Mouse (Mus musculus) CH12.LX (cell line): ENCODE measurements at regions not wholly inside any gene's neighbourhood (a gene's known extent, or its start where the extent isn't known, plus 50 kb on each side); places are given as distances from the start of the nearest gene placed in this dataset.
A peak's percentile ranks its signal among the peaks of the same experiment; 100 is the strongest.

Source experiments
- DNase-seq: peaks from one replicate; pipeline ENCODE4 v3.0.0-alpha.2; 2013; ENCODE audit errors: extremely low read depth
- H3K27ac ChIP-seq: 2 replicates; pipeline ENCODE4 v1.5.1; 2012; ENCODE audit warnings: low read depth, mild to moderate bottlenecking, control low read depth, moderate library complexity; ENCODE audit not compliant: insufficient read depth
- H3K27me3 ChIP-seq: replicated peaks from 2 replicates; pipeline ENCODE3; 2012; ENCODE audit warnings: inconsistent platforms
- H3K36me3 ChIP-seq, 2 experiments: replicated peaks in 1 of 2; 2 replicates each; pipeline versions ENCODE3 to v1.6.1; 2012; ENCODE audit warnings: inconsistent platforms in 1 of 2, low read length in 1 of 2, mild to moderate bottlenecking in 1 of 2, mixed read lengths in 1 of 2, moderate library complexity in 1 of 2; ENCODE audit not compliant: control insufficient read depth in 1 of 2, insufficient read depth in 1 of 2
- H3K4me1 ChIP-seq, 2 experiments: 2 replicates each; pipeline ENCODE4 v1.6.1; 2012; ENCODE audit warnings: inconsistent platforms in 1 of 2, moderate library complexity in 1 of 2; ENCODE audit not compliant: insufficient read depth in 2 of 2, control insufficient read depth in 1 of 2
- H3K4me2 ChIP-seq: 2 replicates; pipeline ENCODE4 v1.6.1; 2012; ENCODE audit warnings: low read depth, mild to moderate bottlenecking, control low read depth; ENCODE audit not compliant: poor library complexity, insufficient read depth, severe bottlenecking
- H3K4me3 ChIP-seq, 3 experiments: fragments of 150-350 bp in 1 of 3; sonication (generic) in 1 of 3; replicated peaks in 1 of 3; 2 replicates each; pipeline versions ENCODE3 to v1.5.1; 2011 to 2012; ENCODE audit warnings: low read depth in 2 of 3, low read length in 2 of 3, mild to moderate bottlenecking in 2 of 3, moderate library complexity in 2 of 3, control low read depth in 1 of 3, improper control_type of control experiment in 1 of 3, inconsistent platforms in 1 of 3, mixed read lengths in 1 of 3; ENCODE audit not compliant: poor library complexity in 1 of 3
- H3K79me2 ChIP-seq: replicated peaks from 2 replicates; pipeline ENCODE4 v1.6.1; 2012; ENCODE audit warnings: mild to moderate bottlenecking, moderate library complexity; ENCODE audit not compliant: control insufficient read depth, poor library complexity, insufficient read depth, severe bottlenecking; ENCODE audit errors: extremely low read depth
- H3K9ac ChIP-seq: 2 replicates; pipeline ENCODE4 v1.6.1; 2012; ENCODE audit warnings: low read depth, mild to moderate bottlenecking, control low read depth, moderate library complexity; ENCODE audit not compliant: insufficient read depth
- H3K9me3 ChIP-seq: replicated peaks from 2 replicates; pipeline ENCODE3; 2012; ENCODE audit warnings: low read length, inconsistent platforms, mixed read lengths
- BHLHE40 ChIP-seq: IDR thresholded peaks from 2 replicates; pipeline ENCODE4 v1.6.1; 2011; ENCODE audit warnings: mild to moderate bottlenecking, low read depth, low read length, improper control_type of control experiment
- ELF1 ChIP-seq: IDR thresholded peaks from 2 replicates; pipeline ENCODE4 v1.6.1; 2014; ENCODE audit warnings: low read depth, mild to moderate bottlenecking, inconsistent platforms, low read length, improper control_type of control experiment
- ETS1 ChIP-seq: conservative IDR thresholded peaks from 2 replicates; pipeline ENCODE4 v1.6.1; 2012; ENCODE audit warnings: low read depth, mild to moderate bottlenecking, inconsistent platforms, low read length, improper control_type of control experiment, moderate library complexity
- IRF4 ChIP-seq: IDR thresholded peaks from 2 replicates; pipeline ENCODE4 v1.6.1; 2014; ENCODE audit warnings: low read depth, mild to moderate bottlenecking, inconsistent platforms, low read length, improper control_type of control experiment
- JUN ChIP-seq: IDR thresholded peaks from 2 replicates; pipeline ENCODE4 v1.6.1; 2011; ENCODE audit warnings: low read depth, mild to moderate bottlenecking, low read length, improper control_type of control experiment, moderate library complexity; ENCODE audit not compliant: insufficient read depth
- KAT2A ChIP-seq: IDR thresholded peaks from 2 replicates; pipeline ENCODE4 v1.6.1; 2012; ENCODE audit warnings: low read length, improper control_type of control experiment, inconsistent platforms; ENCODE audit not compliant: insufficient replicate concordance
- MXI1 ChIP-seq: IDR thresholded peaks from 2 replicates; pipeline ENCODE4 v1.6.1; 2011; ENCODE audit warnings: mild to moderate bottlenecking, low read depth, low read length, improper control_type of control experiment
- MYC ChIP-seq: IDR thresholded peaks from 2 replicates; pipeline ENCODE4 v1.6.1; 2011; ENCODE audit warnings: low read depth, mild to moderate bottlenecking, improper control_type of control experiment, low read length
- NRF1 ChIP-seq: IDR thresholded peaks from 2 replicates; pipeline ENCODE4 v1.6.1; 2014; ENCODE audit warnings: low read depth, mild to moderate bottlenecking, inconsistent platforms, low read length, improper control_type of control experiment, moderate library complexity
- PAX5 ChIP-seq: IDR thresholded peaks from 2 replicates; pipeline ENCODE4 v1.6.1; 2012; ENCODE audit warnings: low read length, inconsistent platforms, mixed read lengths
- RAD21 ChIP-seq: IDR thresholded peaks from 2 replicates; pipeline ENCODE4 v1.6.1; 2011; ENCODE audit warnings: low read depth, mild to moderate bottlenecking, low read length, improper control_type of control experiment, moderate library complexity
- ZKSCAN1 ChIP-seq: IDR thresholded peaks from 2 replicates; pipeline ENCODE4 v1.6.1; 2012; ENCODE audit warnings: low read depth, inconsistent platforms, low read length, improper control_type of control experiment, borderline replicate concordance
- ZMIZ1 ChIP-seq: IDR thresholded peaks from 2 replicates; pipeline ENCODE4 v1.6.1; 2012; ENCODE audit warnings: low read depth, mild to moderate bottlenecking, inconsistent platforms, low read length, improper control_type of control experiment
- dilution Hi-C: fragments of 300-500 bp; cut with MboI; formaldehyde crosslinking; loops from 2 replicates; pipeline ENCODE4 v1.14.3; 2020; ENCODE audit warnings: low sequenced_read_pairs; ENCODE audit not compliant: extremely low pct_unique_long_range_greater_than_20kb, extremely low pct_ligation_motif_present
- in situ Hi-C: fragments of 300-500 bp; cut with MboI; formaldehyde crosslinking; loops from 3 replicates; pipeline ENCODE4 v1.14.3; 2019; ENCODE audit warnings: low sequenced_read_pairs, low pct_ligation_motif_present, low pct_unique_long_range_greater_than_20kb, mixed read lengths

DNA sequence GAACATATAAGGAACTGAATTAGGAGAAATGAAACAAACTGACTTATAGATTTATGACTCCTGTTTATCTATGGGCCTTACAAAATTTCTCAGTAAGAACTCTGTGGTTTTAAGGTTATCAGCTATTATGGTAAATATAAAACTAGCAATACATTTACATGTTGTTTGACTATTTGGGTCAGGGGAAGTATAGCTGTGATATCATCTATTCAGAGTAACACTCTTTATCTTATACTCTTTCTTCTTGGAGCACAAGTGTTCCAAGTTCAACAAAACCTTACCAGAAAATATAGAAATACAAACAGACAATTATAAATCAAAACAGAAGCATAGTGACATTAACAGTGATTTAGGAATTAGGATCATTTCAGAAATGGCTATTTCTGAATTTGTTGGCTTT lies 383.6 kb downstream of the Casp12 start:
- in situ Hi-C loops (no loop called here), dilution Hi-C loops (no loop called here)

DNA sequence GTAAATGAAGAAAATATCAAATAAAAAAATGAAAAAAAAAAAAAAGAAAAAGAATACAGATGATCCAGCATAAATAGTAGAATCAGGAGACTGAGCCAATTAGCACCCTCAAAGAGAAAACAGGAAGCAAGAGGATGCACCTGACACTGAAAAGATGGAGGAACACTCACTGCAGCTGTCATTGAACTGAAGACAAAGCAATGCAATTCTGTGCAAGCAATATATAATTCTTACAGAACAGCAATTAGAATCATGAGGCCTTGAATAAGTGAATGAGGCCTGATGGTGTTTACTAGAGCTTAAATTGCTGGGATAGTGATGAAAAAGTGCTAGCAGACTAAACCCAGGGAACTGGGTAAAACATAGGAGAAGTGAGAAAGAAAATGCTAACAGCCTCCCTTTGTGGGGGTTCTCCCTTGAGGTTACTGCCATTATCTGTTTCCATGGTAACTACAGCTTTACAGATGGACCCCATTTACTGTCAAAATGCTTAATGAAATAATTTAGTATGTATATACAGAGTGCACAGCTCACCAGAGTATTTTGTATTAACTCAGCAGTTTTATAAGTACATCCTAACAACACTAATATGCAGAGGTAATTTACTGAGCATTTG lies 407.6 kb downstream of the Casp12 start:
- dilution Hi-C loops, result no loop called here
- TF ChIP-seq RAD21, result no peak
- no peaks in the 10 kb centered on the region for H3K79me2 ChIP-seq

More for the DNA sequence above, 383.6 kb downstream of the Casp12 start:
- no peaks in the 10 kb centered on the region for H3K27me3 ChIP-seq
- no peak overlapping the region for H3K4me2 ChIP-seq
- no peaks in the 10 kb centered on the region for H3K36me3 ChIP-seq
- no peaks in the 10 kb centered on the region for H3K9me3 ChIP-seq
- H3K4me1 ChIP-seq, result no peaks in the 10 kb centered on the region
- DNase-seq, result no peak
- H3K4me3 ChIP-seq, result no peak overlapping the region
- no peak overlapping the region for H3K9ac ChIP-seq
- no peaks in the 10 kb centered on the region for H3K79me2 ChIP-seq
- TF ChIP-seq JUN (no peak), BHLHE40 (no peak), MXI1 (no peak), ETS1 (no peak), ELF1 (no peak), ZKSCAN1 (no peak)
- no peak overlapping the region for H3K27ac ChIP-seq

DNA sequence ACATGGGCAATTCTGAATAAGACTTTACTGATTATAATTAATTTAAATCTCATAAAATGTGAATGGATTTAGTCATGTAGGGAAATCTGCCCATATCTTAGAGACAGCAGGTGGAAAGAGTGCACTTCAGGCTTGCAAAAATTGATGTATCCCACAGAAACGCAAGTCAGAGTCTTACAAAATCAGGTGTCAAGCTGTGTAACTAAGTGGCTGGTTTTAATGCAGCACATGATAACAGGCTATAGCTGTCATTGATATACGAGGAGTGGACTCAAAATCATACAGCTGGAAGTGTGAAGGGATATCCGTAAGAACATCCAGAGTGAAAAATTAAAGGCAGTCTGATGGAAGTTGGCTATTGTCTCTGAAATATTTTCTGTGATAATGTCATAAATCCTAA lies 408.6 kb downstream of the Casp12 start:
- no peak for TF ChIP-seq ZMIZ1
- TF ChIP-seq NRF1, result no peak
- TF ChIP-seq MYC, result no peak
- no peak for TF ChIP-seq KAT2A
- TF ChIP-seq IRF4, result no peak
- TF ChIP-seq JUN, result no peak
- TF ChIP-seq PAX5, result no peak
- no peak for TF ChIP-seq ETS1
- no peak overlapping the region for H3K9ac ChIP-seq
- in situ Hi-C loops, result no loop called here
- H3K4me2 ChIP-seq, result no peak overlapping the region
- DNase-seq, result no peak
- no peaks in the 10 kb centered on the region for H3K4me1 ChIP-seq
- no peak overlapping the region for H3K27ac ChIP-seq
- H3K36me3 ChIP-seq, result no peaks in the 10 kb centered on the region
- H3K79me2 ChIP-seq, result no peaks in the 10 kb centered on the region
- dilution Hi-C loops, result no loop called here
- no peaks in the 10 kb centered on the region for H3K9me3 ChIP-seq
- no peak overlapping the region for H3K4me3 ChIP-seq
- H3K27me3 ChIP-seq, result no peaks in the 10 kb centered on the region

More for the DNA sequence above, 407.6 kb downstream of the Casp12 start:
- peak; percentile 1 for DNase-seq
- Histone ChIP-seq H3K4me1 (no peaks in the 10 kb centered on the region), H3K9ac (no peak overlapping the region), H3K27me3 (no peaks in the 10 kb centered on the region), H3K27ac (no peak overlapping the region), H3K36me3 (no peaks in the 10 kb centered on the region), H3K4me2 (no peak overlapping the region), H3K4me3 (no peak overlapping the region), H3K9me3 (no peaks in the 10 kb centered on the region)
- in situ Hi-C loops, result no loop called here
